Mouse (Mus musculus): ENCODE data around the gene Atoh8. TPM values are rescaled to one million over a fixed set of nuclear protein-coding genes. Genes with fewer than 3 reads are reported as not detected.

Atoh8 gene
- polyA plus RNA-seq, 1 experiment from 2014 or later, result 9.8 TPM

- no peak for ATAC-seq (ENCODE audit: insufficient read depth, low FRiP score, low read depth)
- 81% methylated on average over 4 of the region's 4 CpGs for WGBS
- Histone ChIP-seq H3K27ac (no peak overlapping the region), H3K9me3 (no peaks in the 10 kb centered on the region), H3K4me3 (replicated peaks) (no peak overlapping the region), H3K4me2 (no peak overlapping the region), H3K36me3 (no peaks in the 10 kb centered on the region), H3K9ac (no peak overlapping the region), H3K27me3 (replicated peaks) (no peaks in the 10 kb centered on the region), H3K4me1 (peaks cover 5% of the 10 kb centered on the region; the same call in 1 of the 2 replicates)
Measured at GRCm38 (mm10) chr6:72253168-72253567, 17.8 kb upstream of the Atoh8 start.

GRCm38 (mm10) chr6:72252433-72252832 lies 17.1 kb upstream of the Atoh8 start:
- H3K9ac ChIP-seq, result no peak overlapping the region
- H3K4me3 ChIP-seq (replicated peaks), result no peak overlapping the region
- H3K4me1 ChIP-seq, result peaks cover 9% of the 10 kb centered on the region; the same call in 1 of the 2 replicates
- no peak overlapping the region for H3K27ac ChIP-seq
- no peak for ATAC-seq (ENCODE audit: insufficient read depth, low FRiP score, low read depth)
- no peaks in the 10 kb centered on the region for H3K9me3 ChIP-seq
- no peaks in the 10 kb centered on the region for H3K27me3 ChIP-seq (replicated peaks)
- no peaks in the 10 kb centered on the region for H3K36me3 ChIP-seq
- 84% methylated on average over 1 of the region's 1 CpGs for WGBS
- H3K4me2 ChIP-seq, result no peak overlapping the region

GRCm38 (mm10) chr6:72249981-72250380 lies 14.6 kb upstream of the Atoh8 start:
- no peaks in the 10 kb centered on the region for H3K36me3 ChIP-seq
- no peaks in the 10 kb centered on the region for H3K27me3 ChIP-seq (replicated peaks)
- no peak overlapping the region for H3K4me2 ChIP-seq
- no peak for ATAC-seq (ENCODE audit: insufficient read depth, low FRiP score, low read depth)
- H3K9me3 ChIP-seq, result no peaks in the 10 kb centered on the region
- no peak overlapping the region for H3K27ac ChIP-seq
- H3K4me1 ChIP-seq, result peaks cover 14% of the 10 kb centered on the region
- no peak overlapping the region for H3K9ac ChIP-seq
- no peak overlapping the region for H3K4me3 ChIP-seq (replicated peaks)
- 84% methylated on average over 4 of the region's 4 CpGs for WGBS

GRCm38 (mm10) chr6:72248150-72248914 lies 13.0 kb upstream of the Atoh8 start:
- WGBS, result 44% methylated on average over 15 of the region's 15 CpGs
- Histone ChIP-seq H3K9me3 (no peaks in the 10 kb centered on the region), H3K4me3 (replicated peaks) (no peak overlapping the region), H3K36me3 (no peaks in the 10 kb centered on the region), H3K4me1 (peaks cover 31% of the 10 kb centered on the region), H3K27ac (no peak overlapping the region), H3K27me3 (replicated peaks) (no peaks in the 10 kb centered on the region), H3K4me2 (no peak overlapping the region), H3K9ac (no peak overlapping the region)
- ATAC-seq (ENCODE audit: insufficient read depth, low FRiP score, low read depth), result no peak; the same call in 1 of the 2 replicates

- Histone ChIP-seq H3K27ac (no peak overlapping the region), H3K4me2 (no peak overlapping the region), H3K9ac (no peak overlapping the region), H3K9me3 (no peaks in the 10 kb centered on the region), H3K4me3 (replicated peaks) (no peak overlapping the region), H3K27me3 (replicated peaks) (0 out of 2 replicates have a peak, but pooled peaks cover 3% of the 10 kb centered on the region), H3K4me1 (peaks cover 40% of the 10 kb centered on the region), H3K36me3 (no peaks in the 10 kb centered on the region)
- WGBS, result 76% methylated on average over 6 of the region's 6 CpGs
- ATAC-seq (ENCODE audit: insufficient read depth, low FRiP score, low read depth), result no peak
Measured at GRCm38 (mm10) chr6:72246303-72246702, 10.9 kb upstream of the Atoh8 start.

- peaks cover 42% of the 10 kb centered on the region for H3K4me1 ChIP-seq
- H3K36me3 ChIP-seq, result no peaks in the 10 kb centered on the region
- no peak overlapping the region for H3K9ac ChIP-seq
- H3K9me3 ChIP-seq, result no peaks in the 10 kb centered on the region
- WGBS, result 38% methylated on average over 20 of the region's 20 CpGs
- ATAC-seq (ENCODE audit: insufficient read depth, low FRiP score, low read depth), result 0 out of 2 replicates have a peak, but pooled peaks have one; percentile 23
- peak overlapping the region; percentile 23; the same call in 1 of the 2 replicates for H3K4me2 ChIP-seq
- peaks cover 11% of the 10 kb centered on the region; the same call in 1 of the 2 replicates for H3K27me3 ChIP-seq (replicated peaks)
- no peak overlapping the region for H3K4me3 ChIP-seq (replicated peaks)
- peak overlapping the region; percentile 92 for H3K27ac ChIP-seq
Measured at GRCm38 (mm10) chr6:72244569-72245285, 9.3 kb upstream of the Atoh8 start.

- Histone ChIP-seq H3K4me2 (peak overlapping the region; percentile 35), H3K36me3 (no peaks in the 10 kb centered on the region), H3K27ac (peak overlapping the region; percentile 92), H3K9me3 (no peaks in the 10 kb centered on the region), H3K9ac (no peak overlapping the region), H3K4me3 (replicated peaks) (no peak overlapping the region), H3K27me3 (replicated peaks) (peaks cover 14% of the 10 kb centered on the region; the same call in 1 of the 2 replicates), H3K4me1 (peaks cover 42% of the 10 kb centered on the region)
- peak; percentile 77 for ATAC-seq (ENCODE audit: insufficient read depth, low FRiP score, low read depth)
- 8% methylated on average over 9 of the region's 9 CpGs for WGBS
Measured at GRCm38 (mm10) chr6:72244144-72244549, 8.8 kb upstream of the Atoh8 start.

GRCm38 (mm10) chr6:72242532-72243320 lies 7.3 kb upstream of the Atoh8 start:
- H3K4me1 ChIP-seq, result peaks cover 33% of the 10 kb centered on the region

GRCm38 (mm10) chr6:72241843-72242154 lies 6.4 kb upstream of the Atoh8 start:
- Histone ChIP-seq H3K36me3 (no peaks in the 10 kb centered on the region), H3K4me3 (replicated peaks) (no peak overlapping the region), H3K4me2 (no peak overlapping the region), H3K9ac (no peak overlapping the region), H3K9me3 (no peaks in the 10 kb centered on the region), H3K4me1 (peaks cover 33% of the 10 kb centered on the region), H3K27ac (no peak overlapping the region), H3K27me3 (replicated peaks) (peaks cover 23% of the 10 kb centered on the region; the same call in 1 of the 2 replicates)
- no peak for ATAC-seq (ENCODE audit: insufficient read depth, low FRiP score, low read depth)
- 38% methylated on average over 8 of the region's 8 CpGs for WGBS

More at GRCm38 (mm10) chr6:72242532-72243320, 7.3 kb upstream of the Atoh8 start:
- no peak overlapping the region for H3K4me3 ChIP-seq (replicated peaks)
- H3K9ac ChIP-seq, result no peak overlapping the region
- H3K27me3 ChIP-seq (replicated peaks), result peaks cover 23% of the 10 kb centered on the region; the same call in 1 of the 2 replicates
- WGBS, result 84% methylated on average over 13 of the region's 13 CpGs
- H3K27ac ChIP-seq, result no peak overlapping the region
- H3K9me3 ChIP-seq, result no peaks in the 10 kb centered on the region
- H3K36me3 ChIP-seq, result no peaks in the 10 kb centered on the region
- no peak overlapping the region for H3K4me2 ChIP-seq
- ATAC-seq (ENCODE audit: insufficient read depth, low FRiP score, low read depth), result no peak

GRCm38 (mm10) chr6:72241133-72241842 lies 5.9 kb upstream of the Atoh8 start:
- Histone ChIP-seq H3K4me2 (no peak overlapping the region), H3K9ac (no peak overlapping the region), H3K36me3 (no peaks in the 10 kb centered on the region), H3K4me1 (peaks cover 35% of the 10 kb centered on the region), H3K9me3 (no peaks in the 10 kb centered on the region), H3K27ac (no peak overlapping the region), H3K27me3 (replicated peaks) (peaks cover 26% of the 10 kb centered on the region; the same call in 1 of the 2 replicates), H3K4me3 (replicated peaks) (no peak overlapping the region)
- no peak for ATAC-seq (ENCODE audit: insufficient read depth, low FRiP score, low read depth)
- 26% methylated on average over 8 of the region's 8 CpGs for WGBS

- H3K36me3 ChIP-seq, result no peaks in the 10 kb centered on the region
- H3K27me3 ChIP-seq (replicated peaks), result peaks cover 30% of the 10 kb centered on the region; the same call in 1 of the 2 replicates
- no peaks in the 10 kb centered on the region for H3K9me3 ChIP-seq
- H3K4me3 ChIP-seq (replicated peaks), result no peak overlapping the region
- H3K9ac ChIP-seq, result no peak overlapping the region
- peaks cover 38% of the 10 kb centered on the region for H3K4me1 ChIP-seq
- H3K27ac ChIP-seq, result no peak overlapping the region
- no peak for ATAC-seq (ENCODE audit: insufficient read depth, low FRiP score, low read depth)
- H3K4me2 ChIP-seq, result no peak overlapping the region
- WGBS, result 51% methylated on average over 2 of the region's 2 CpGs
Measured at GRCm38 (mm10) chr6:72240042-72240441, 4.7 kb upstream of the Atoh8 start.

All from stomach, embryonic 15.5 days (tissue).